Mouse (Mus musculus) embryo, embryonic 9.5 days (tissue): ENCODE data around the gene Lamc2.

Experiments
- DNase-seq: peaks from one replicate; pipeline ENCODE4 v3.0.0-alpha.2; 2017; ENCODE audit errors: extremely low spot score

Lamc2 gene

GRCm38 (mm10) chr1:153185828-153186803 is at the start of gene Lamc2:
Gene Lamc2 (minus strand): TSS chr1:153186447.
- DNase-seq: peak; percentile 58

- no peak for DNase-seq
Measured at GRCm38 (mm10) chr1:153235576-153235975, 49.3 kb upstream of the Lamc2 start.

GRCm38 (mm10) chr1:153231681-153232080 is 45.4 kb upstream of the Lamc2 start:
- no peak for DNase-seq

- no peak for DNase-seq
Measured at GRCm38 (mm10) chr1:153227916-153228315, 41.7 kb upstream of the Lamc2 start.

- no peak for DNase-seq
Measured at GRCm38 (mm10) chr1:153227096-153227495, 40.8 kb upstream of the Lamc2 start.

- DNase-seq: no peak
Measured at GRCm38 (mm10) chr1:153225786-153226725, 39.8 kb upstream of the Lamc2 start.

GRCm38 (mm10) chr1:153224331-153224730 is 38.1 kb upstream of the Lamc2 start:
- DNase-seq: peak; percentile 12

GRCm38 (mm10) chr1:153219376-153219775 is 33.1 kb upstream of the Lamc2 start:
- DNase-seq: no peak

GRCm38 (mm10) chr1:153216516-153216915 is 30.3 kb upstream of the Lamc2 start:
- no peak for DNase-seq

- no peak for DNase-seq
Measured at GRCm38 (mm10) chr1:153215676-153216075, 29.4 kb upstream of the Lamc2 start.

GRCm38 (mm10) chr1:153210992-153211391 is 24.7 kb upstream of the Lamc2 start:
- no peak for DNase-seq

- DNase-seq: no peak
Measured at GRCm38 (mm10) chr1:153210198-153210597, 24.0 kb upstream of the Lamc2 start.

GRCm38 (mm10) chr1:153202195-153202594 is 15.9 kb upstream of the Lamc2 start:
- peak; percentile 58 for DNase-seq

GRCm38 (mm10) chr1:153201448-153201847 is 15.2 kb upstream of the Lamc2 start:
- no peak for DNase-seq

- DNase-seq: no peak
Measured at GRCm38 (mm10) chr1:153197316-153197850, 11.1 kb upstream of the Lamc2 start.

GRCm38 (mm10) chr1:153192945-153193344 is 6.7 kb upstream of the Lamc2 start:
- no peak for DNase-seq

GRCm38 (mm10) chr1:153192379-153192778 is 6.1 kb upstream of the Lamc2 start:
- DNase-seq: no peak

GRCm38 (mm10) chr1:153191943-153192329 is 5.7 kb upstream of the Lamc2 start:
- DNase-seq: no peak

- no peak for DNase-seq
Measured at GRCm38 (mm10) chr1:153191237-153191942, 5.1 kb upstream of the Lamc2 start.

GRCm38 (mm10) chr1:153188081-153188480 is 1.8 kb upstream of the Lamc2 start:
- no peak for DNase-seq

GRCm38 (mm10) chr1:153180586-153181289 is 5.5 kb downstream of the Lamc2 start:
- DNase-seq: no peak
